In the genomic region with DNA sequence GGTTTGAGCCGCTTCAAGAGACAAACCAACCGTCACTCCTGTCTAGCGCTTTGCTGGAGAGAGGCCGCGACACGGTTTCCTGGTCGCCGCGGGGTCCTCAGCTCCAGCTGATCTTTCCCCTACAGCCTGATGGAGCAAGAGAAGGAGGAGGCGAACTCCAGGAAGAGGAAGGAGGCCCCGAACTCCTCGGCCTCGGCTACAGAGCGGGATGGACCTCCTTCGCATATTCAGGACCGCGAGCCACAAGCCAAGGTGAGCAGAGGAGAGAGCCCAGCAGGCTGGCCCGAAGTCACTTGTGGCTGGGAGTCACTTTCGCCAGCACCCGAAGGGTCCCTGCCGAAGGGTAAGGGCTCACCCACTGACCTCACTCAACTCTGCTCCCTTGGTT, we compare ENCODE assay signal across 9 mouse cellular contexts. TPM values are rescaled to one million over a fixed set of nuclear protein-coding genes. Genes with fewer than 3 reads are reported as not detected.
DNase-seq lines count a peak whose midpoint lies in the region; ATAC-seq lines count a peak whose summit lies in the region.
"Had no signal": no experiment of that assay in that cellular context is flagged by ENCODE, and none has a peak within 500 bp of the region (broad histone marks: within the 10 kb centered on the region; RNA-seq: fewer than 3 reads in every experiment).

No protein-coding gene starts in this region.

- no peak for ATAC-seq in kidney, embryonic 14.5 days (ENCODE audit: low FRiP score, low TSS enrichment)
- ATAC-seq in hindbrain, embryonic 13.5 days (ENCODE audit: low FRiP score): no peak
- ATAC-seq in megakaryocyte-erythroid progenitor cell, adult 5-6 weeks (replicated peaks; ENCODE audit: low FRiP score, low TSS enrichment, poor library complexity, severe bottlenecking): peak; percentile 53

- DNase-seq in kidney, postnatal 36 days: no peak
- DNase-seq in thymus, postnatal 25 days: no peak
- no peak for DNase-seq in urinary bladder, postnatal 10 days (ENCODE audit: low spot score)
- no peak for DNase-seq in right cerebral cortex, postnatal 4 days

- peaks cover 14% of the 10 kb centered on the region for H3K36me3 ChIP-seq in kidney, embryonic 14.5 days (ENCODE audit: control insufficient read depth, insufficient read depth, low read length)
- peaks cover 11% of the 10 kb centered on the region for H3K36me3 ChIP-seq in hindbrain, embryonic 13.5 days

- H3K27ac ChIP-seq in kidney, embryonic 14.5 days (ENCODE audit: low read depth, low read length): peak overlapping the region; percentile 79
- no peak overlapping the region for H3K27ac ChIP-seq in brown adipose tissue, adult 24 weeks (replicated peaks; ENCODE audit: low read depth, low read length)
- peak overlapping the region; percentile 69 for H3K27ac ChIP-seq in hindbrain, embryonic 13.5 days

- no peaks in the 10 kb centered on the region for H3K27me3 ChIP-seq in kidney, embryonic 14.5 days (ENCODE audit: control insufficient read depth, insufficient read depth, low read length)
- no peaks in the 10 kb centered on the region for H3K27me3 ChIP-seq in hindbrain, embryonic 13.5 days

- no peaks in the 10 kb centered on the region for H3K9me3 ChIP-seq in kidney, embryonic 14.5 days (ENCODE audit: control insufficient read depth, low read length)
- no peaks in the 10 kb centered on the region for H3K9me3 ChIP-seq in hindbrain, embryonic 13.5 days

- peak overlapping the region; percentile 67 for H3K4me2 ChIP-seq in kidney, embryonic 14.5 days (replicated peaks; ENCODE audit: low read depth, low read length)
- H3K4me2 ChIP-seq in hindbrain, embryonic 13.5 days: peak overlapping the region; percentile 74

- peak overlapping the region; percentile 74 for H3K9ac ChIP-seq in kidney, embryonic 14.5 days (ENCODE audit: low read depth, low read length)
- H3K9ac ChIP-seq in hindbrain, embryonic 13.5 days: peak overlapping the region; percentile 76

- peak overlapping the region; percentile 76 for H3K4me3 ChIP-seq in kidney, embryonic 14.5 days (ENCODE audit: low read length)
- H3K4me3 ChIP-seq in brown adipose tissue, adult 24 weeks (ENCODE audit: insufficient read depth, low read depth, low read length): peak overlapping the region; percentile 92
- H3K4me3 ChIP-seq in hindbrain, embryonic 13.5 days: peak overlapping the region; percentile 69

- WGBS in kidney, embryonic 14.5 days: under 1% methylated on average over 21 of the region's 21 CpGs
- under 1% methylated on average over 21 of the region's 21 CpGs for whole genome bisulfite sequencing in hindbrain, embryonic 13.5 days

- peaks cover 8% of the 10 kb centered on the region; the same call in 1 of the 2 replicates for H3K4me1 ChIP-seq in kidney, embryonic 14.5 days (ENCODE audit: control insufficient read depth, insufficient read depth, low read length)
- H3K4me1 ChIP-seq in brown adipose tissue, adult 24 weeks (ENCODE audit: control insufficient read depth, insufficient read depth, insufficient read length, low read length): 0 out of 2 replicates have a peak, but pooled peaks cover 2% of the 10 kb centered on the region
- H3K4me1 ChIP-seq in hindbrain, embryonic 13.5 days (replicated peaks): peaks cover 21% of the 10 kb centered on the region

RNA-seq across cellular contexts. Expression of a gene that starts 0.4 kb away (rescaled TPM):
- polyA plus RNA-seq in kidney, embryonic 14.5 days (2014; fragmentation: Nextera tagmentation; extraction: Ambion mirVana): 23.8 and 31.7 TPM in 2 replicates
- 3.3 and 5.4 TPM in 2 replicates for polyA plus RNA-seq in brown adipose tissue, adult 24 weeks (2012; ENCODE audit: insufficient read depth, insufficient read length, missing spikeins)
- polyA plus RNA-seq in hindbrain, embryonic 13.5 days (2015; fragmentation: Nextera tagmentation; extraction: Ambion mirVana): 18.5 and 18.8 TPM in 2 replicates
- 23.0 and 32.7 TPM in 2 replicates for total RNA-seq in megakaryocyte-erythroid progenitor cell, adult 5-6 weeks (2014; fragmentation: Nextera tagmentation)
- total RNA-seq in megakaryocyte-erythroid progenitor cell, adult 5-6 weeks (2017): 19.5 and 20.3 TPM in 2 replicates

RNA-seq across cellular contexts. Expression of a gene that starts 0.4 kb away (rescaled TPM):
- polyA plus RNA-seq in kidney, embryonic 14.5 days (2014; fragmentation: Nextera tagmentation; extraction: Ambion mirVana): 22.9 and 30.6 TPM in 2 replicates
- polyA plus RNA-seq in brown adipose tissue, adult 24 weeks (2012; ENCODE audit: insufficient read depth, insufficient read length, missing spikeins): 5.4 and 8.4 TPM in 2 replicates
- 9.6 and 11.3 TPM in 2 replicates for polyA plus RNA-seq in hindbrain, embryonic 13.5 days (2015; fragmentation: Nextera tagmentation; extraction: Ambion mirVana)
- 68.4 and 72.0 TPM in 2 replicates for total RNA-seq in megakaryocyte-erythroid progenitor cell, adult 5-6 weeks (2014; fragmentation: Nextera tagmentation)
- 44.8 and 45.8 TPM in 2 replicates for total RNA-seq in megakaryocyte-erythroid progenitor cell, adult 5-6 weeks (2017)

RNA-seq across cellular contexts. Expression of a gene that starts 33.5 kb away (rescaled TPM):
- 0.16 and 0.74 TPM in 2 replicates for polyA plus RNA-seq in kidney, embryonic 14.5 days (2014; fragmentation: Nextera tagmentation; extraction: Ambion mirVana)
- polyA plus RNA-seq in brown adipose tissue, adult 24 weeks (2012; ENCODE audit: insufficient read depth, insufficient read length, missing spikeins): 87.9 and 175 TPM in 2 replicates
- 0.21 TPM in 1 of 2 replicates, not detected in the other for polyA plus RNA-seq in hindbrain, embryonic 13.5 days (2015; fragmentation: Nextera tagmentation; extraction: Ambion mirVana)
- not detected in 2 replicates for total RNA-seq in megakaryocyte-erythroid progenitor cell, adult 5-6 weeks (2014; fragmentation: Nextera tagmentation)
- total RNA-seq in megakaryocyte-erythroid progenitor cell, adult 5-6 weeks (2017): 0.23 TPM in 1 of 2 replicates, not detected in the other
- total RNA-seq: neutrophil, adult 5-6 weeks had no signal

Comparison
In these comparisons a context has a peak if more than half of its experiments do, and no peak if none do; other contexts are left out.
1. RNA of a gene that starts 33.5 kb away (polyA plus RNA-seq): 87.9 to 175 TPM in brown adipose tissue, adult 24 weeks; 0.16 to 0.74 TPM in kidney, embryonic 14.5 days and 0.21 TPM in hindbrain, embryonic 13.5 days; every median in the first group is over 10 times any median in the second.
2. Peak in every context shown above with its lines, with median percentiles within 50 percentile points of each other: H3K4me3 ChIP-seq.